Mouse (Mus musculus) forebrain, embryonic 10.5 days (tissue): ENCODE data around the gene Wdr59. TPM values are rescaled to one million over a fixed set of nuclear protein-coding genes. Genes with fewer than 3 reads are reported as not detected.
A peak's percentile ranks its signal among the peaks of the same experiment; 100 is the strongest.

Experiments used
- DNase-seq: peaks from one replicate; pipeline ENCODE4 v3.0.0-alpha.2; 2017; ENCODE audit warnings: low spot score; ENCODE audit errors: extremely low spot score
- H3K27ac ChIP-seq: fragments of 300-500 bp; sonication (generic); 2 replicates; pipeline ENCODE4 v1.5.1; 2016; ENCODE audit warnings: mild to moderate bottlenecking
- H3K27me3 ChIP-seq: fragments of 300-500 bp; sonication (generic); 2 replicates; pipeline ENCODE4 v1.6.1; 2016; ENCODE audit warnings: mild to moderate bottlenecking; ENCODE audit not compliant: poor library complexity, severe bottlenecking
- H3K36me3 ChIP-seq: fragments of 300-500 bp; sonication (generic); replicated peaks from 2 replicates; pipeline ENCODE4 v1.6.1; 2016; ENCODE audit warnings: mild to moderate bottlenecking, moderate library complexity
- H3K4me1 ChIP-seq: fragments of 300-500 bp; sonication (generic); 2 replicates; pipeline ENCODE4 v1.6.1; 2016
- H3K4me3 ChIP-seq: fragments of 300-500 bp; sonication (generic); 2 replicates; pipeline ENCODE4 v1.5.1; 2016; ENCODE audit warnings: mild to moderate bottlenecking, moderate library complexity
- H3K9me3 ChIP-seq: fragments of 300-500 bp; sonication (generic); 2 replicates; pipeline ENCODE4 v1.6.1; 2016; ENCODE audit warnings: mild to moderate bottlenecking, moderate library complexity
- WGBS: fragments of 180-500 bp; shearing (Covaris S2); methylation state at CpG from one replicate; pipeline ENCODE4 v1.1.7; 2016; 5-methylcytosine and 5-hydroxymethylcytosine counted together
- polyA plus RNA-seq: library from polyadenylated mRNA; unstranded; fragments of >200 nt; fragmentation: Nextera tagmentation; extraction: Ambion mirVana; gene quantifications from 2 replicates; pipeline ENCODE4 v1.2.1, GENCODE M21; 2016

Gene Wdr59
- 5.0 and 5.7 TPM in 2 replicates for polyA plus RNA-seq

GRCm38 (mm10) chr8:111521713-111522429 is at the start of gene Wdr59:
Gene Wdr59 (minus strand): TSS chr8:111522092.
- peak; percentile 96 for DNase-seq
- Histone ChIP-seq H3K4me1 (peaks cover 10% of the 10 kb centered on the region), H3K4me3 (peak within 1 kb of the TSS; percentile 84), H3K9me3 (no peaks in the 10 kb centered on the region; the same call in 1 of the 2 replicates), H3K36me3 (peaks cover 4% of the 10 kb centered on the region; the same call in 1 of the 2 replicates), H3K27me3 (no peaks in the 10 kb centered on the region), H3K27ac (peak within 1 kb of the TSS; percentile 88)
- under 1% methylated on average over 34 of the region's 34 CpGs for whole genome bisulfite sequencing

- Histone ChIP-seq H3K4me3 (no peak overlapping the region), H3K9me3 (no peaks in the 10 kb centered on the region), H3K27ac (no peak overlapping the region), H3K27me3 (no peaks in the 10 kb centered on the region), H3K36me3 (peaks cover 32% of the 10 kb centered on the region), H3K4me1 (peaks cover 46% of the 10 kb centered on the region)
- 95% methylated on average over 10 of the region's 10 CpGs for WGBS
- no peak for DNase-seq
Observed at GRCm38 (mm10) chr8:111571661-111572060, 49.8 kb upstream of the Wdr59 start.

GRCm38 (mm10) chr8:111570432-111570831 is 48.5 kb upstream of the Wdr59 start:
- H3K9me3 ChIP-seq, result no peaks in the 10 kb centered on the region
- no peaks in the 10 kb centered on the region for H3K27me3 ChIP-seq
- 80% methylated on average over 2 of the region's 2 CpGs for WGBS
- DNase-seq, result no peak
- no peak overlapping the region for H3K27ac ChIP-seq
- H3K4me1 ChIP-seq, result peaks cover 57% of the 10 kb centered on the region
- peaks cover 23% of the 10 kb centered on the region for H3K36me3 ChIP-seq
- H3K4me3 ChIP-seq, result no peak overlapping the region

DNA sequence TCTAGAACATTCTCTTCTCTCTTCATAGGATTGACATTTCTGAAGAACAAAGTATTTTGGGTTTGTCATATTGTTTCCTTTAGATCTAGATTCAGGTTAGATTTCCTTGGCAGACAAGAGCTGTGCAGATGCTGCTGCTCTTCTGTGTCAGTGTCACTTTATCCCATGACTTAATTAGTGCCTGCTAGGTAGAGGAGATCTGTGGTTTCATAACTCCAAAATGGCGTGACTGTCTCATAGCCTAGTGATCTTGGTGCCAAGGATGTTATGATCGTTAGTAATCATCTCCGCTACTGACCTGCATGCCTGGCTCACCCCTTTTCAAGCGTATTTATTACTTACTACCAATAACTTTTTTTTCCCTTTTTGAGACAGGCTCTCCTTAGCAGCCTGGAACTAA is 48.0 kb upstream of the Wdr59 start:
- Histone ChIP-seq H3K4me1 (peaks cover 60% of the 10 kb centered on the region), H3K27ac (no peak overlapping the region), H3K9me3 (no peaks in the 10 kb centered on the region), H3K4me3 (no peak overlapping the region), H3K36me3 (peaks cover 18% of the 10 kb centered on the region), H3K27me3 (no peaks in the 10 kb centered on the region)
- no peak for DNase-seq
- 91% methylated on average over 4 of the region's 4 CpGs for WGBS

GRCm38 (mm10) chr8:111568029-111568428 is 46.1 kb upstream of the Wdr59 start:
- Histone ChIP-seq H3K27me3 (no peaks in the 10 kb centered on the region), H3K27ac (peak overlapping the region; percentile 17; the same call in 1 of the 2 replicates), H3K36me3 (peaks cover 17% of the 10 kb centered on the region), H3K9me3 (no peaks in the 10 kb centered on the region), H3K4me3 (no peak overlapping the region), H3K4me1 (peaks cover 53% of the 10 kb centered on the region)
- DNase-seq, result no peak
- 79% methylated on average over 3 of the region's 3 CpGs for WGBS

- peaks cover 17% of the 10 kb centered on the region for H3K36me3 ChIP-seq
- H3K27ac ChIP-seq, result 0 out of 2 replicates have a peak overlapping the region, but pooled peaks have one; percentile 17
- H3K4me1 ChIP-seq, result peaks cover 48% of the 10 kb centered on the region
- no peaks in the 10 kb centered on the region for H3K9me3 ChIP-seq
- 84% methylated on average over 3 of the region's 3 CpGs for WGBS
- H3K4me3 ChIP-seq, result no peak overlapping the region
- no peaks in the 10 kb centered on the region for H3K27me3 ChIP-seq
- no peak for DNase-seq
Observed at GRCm38 (mm10) chr8:111567571-111567970, 45.7 kb upstream of the Wdr59 start.

DNA sequence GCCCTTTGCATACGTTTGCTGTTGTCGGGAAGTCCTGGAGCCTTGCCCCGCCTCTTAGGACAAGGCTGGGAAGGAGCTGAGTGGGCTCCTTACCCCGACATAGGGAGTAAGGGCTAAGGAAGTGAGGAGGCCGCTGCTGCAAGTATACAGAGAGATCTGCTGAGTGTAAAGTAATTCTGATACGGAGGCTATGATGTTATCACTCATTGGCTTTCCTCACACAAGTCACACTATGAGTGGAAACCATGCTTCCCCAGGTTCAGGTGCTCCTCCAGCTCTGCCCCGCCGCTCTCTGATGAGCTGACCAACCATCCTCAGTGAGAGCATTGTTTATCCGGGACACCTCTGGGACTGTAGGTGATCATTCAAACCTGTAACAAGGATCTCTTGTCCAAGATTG is 44.4 kb upstream of the Wdr59 start:
- no peaks in the 10 kb centered on the region for H3K27me3 ChIP-seq
- no peak for DNase-seq
- H3K9me3 ChIP-seq, result no peaks in the 10 kb centered on the region
- peaks cover 17% of the 10 kb centered on the region for H3K36me3 ChIP-seq
- H3K4me1 ChIP-seq, result peaks cover 38% of the 10 kb centered on the region
- WGBS, result 64% methylated on average over 9 of the region's 9 CpGs
- no peak overlapping the region for H3K4me3 ChIP-seq
- H3K27ac ChIP-seq, result peak overlapping the region; percentile 20; the same call in 1 of the 2 replicates

GRCm38 (mm10) chr8:111565784-111566191 is 43.9 kb upstream of the Wdr59 start:
- 43% methylated on average over 5 of the region's 5 CpGs for WGBS
- Histone ChIP-seq H3K27me3 (no peaks in the 10 kb centered on the region), H3K4me3 (no peak overlapping the region), H3K9me3 (no peaks in the 10 kb centered on the region), H3K36me3 (peaks cover 20% of the 10 kb centered on the region), H3K4me1 (peaks cover 38% of the 10 kb centered on the region), H3K27ac (peak overlapping the region; percentile 20; the same call in 1 of the 2 replicates)
- DNase-seq, result no peak

GRCm38 (mm10) chr8:111564093-111564492 is 42.2 kb upstream of the Wdr59 start:
- H3K9me3 ChIP-seq, result no peaks in the 10 kb centered on the region
- H3K4me3 ChIP-seq, result no peak overlapping the region
- no peaks in the 10 kb centered on the region for H3K27me3 ChIP-seq
- no peak overlapping the region for H3K27ac ChIP-seq
- DNase-seq, result no peak
- 88% methylated on average over 2 of the region's 2 CpGs for WGBS
- H3K36me3 ChIP-seq, result peaks cover 16% of the 10 kb centered on the region
- H3K4me1 ChIP-seq, result peaks cover 30% of the 10 kb centered on the region

DNA sequence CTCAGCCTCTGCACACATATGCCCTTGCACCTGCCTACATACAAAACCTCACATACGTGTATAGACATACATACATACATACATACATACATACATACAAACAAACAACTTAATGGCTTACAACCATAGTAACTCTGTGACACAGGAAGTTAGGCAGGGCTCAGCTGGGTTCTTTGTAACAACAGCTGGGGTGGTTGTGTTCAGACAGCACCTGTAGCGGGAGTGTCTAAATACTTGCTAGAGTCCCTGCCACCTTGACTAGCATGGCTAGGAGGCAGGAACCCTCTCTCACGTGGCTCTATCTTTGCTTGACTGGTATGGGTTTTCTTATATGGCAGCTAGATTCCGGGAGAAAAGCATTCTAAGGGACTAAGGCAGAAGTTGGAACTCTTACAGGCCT is 41.8 kb upstream of the Wdr59 start:
- H3K4me1 ChIP-seq, result peaks cover 31% of the 10 kb centered on the region
- no peaks in the 10 kb centered on the region for H3K9me3 ChIP-seq
- no peak for DNase-seq
- H3K36me3 ChIP-seq, result peaks cover 16% of the 10 kb centered on the region
- no peaks in the 10 kb centered on the region for H3K27me3 ChIP-seq
- 94% methylated on average over 4 of the region's 4 CpGs for WGBS
- H3K27ac ChIP-seq, result no peak overlapping the region
- H3K4me3 ChIP-seq, result no peak overlapping the region

DNA sequence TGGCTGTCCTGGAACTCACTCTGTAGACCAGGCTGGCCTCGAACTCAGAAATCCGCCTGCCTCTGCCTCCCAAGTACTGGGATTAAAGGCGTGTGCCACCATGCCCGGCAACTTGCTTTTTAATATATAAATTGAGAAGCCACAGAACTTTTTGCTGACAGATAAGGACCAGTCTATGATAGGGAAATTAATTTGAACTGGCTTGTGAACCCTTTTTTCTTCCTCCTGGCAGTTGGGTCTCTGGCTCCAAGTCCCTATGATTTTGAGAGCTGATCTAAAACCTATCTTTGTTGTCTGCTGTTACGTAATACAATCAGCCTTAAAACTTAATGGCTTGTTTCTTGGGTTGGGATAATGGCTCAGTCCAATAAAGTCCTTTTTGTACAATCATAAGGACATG is 41.2 kb upstream of the Wdr59 start:
- no peak for DNase-seq
- Histone ChIP-seq H3K27ac (no peak overlapping the region), H3K4me1 (peaks cover 30% of the 10 kb centered on the region), H3K4me3 (no peak overlapping the region), H3K36me3 (peaks cover 16% of the 10 kb centered on the region), H3K27me3 (no peaks in the 10 kb centered on the region), H3K9me3 (no peaks in the 10 kb centered on the region)
- 95% methylated on average over 5 of the region's 5 CpGs for WGBS

DNA sequence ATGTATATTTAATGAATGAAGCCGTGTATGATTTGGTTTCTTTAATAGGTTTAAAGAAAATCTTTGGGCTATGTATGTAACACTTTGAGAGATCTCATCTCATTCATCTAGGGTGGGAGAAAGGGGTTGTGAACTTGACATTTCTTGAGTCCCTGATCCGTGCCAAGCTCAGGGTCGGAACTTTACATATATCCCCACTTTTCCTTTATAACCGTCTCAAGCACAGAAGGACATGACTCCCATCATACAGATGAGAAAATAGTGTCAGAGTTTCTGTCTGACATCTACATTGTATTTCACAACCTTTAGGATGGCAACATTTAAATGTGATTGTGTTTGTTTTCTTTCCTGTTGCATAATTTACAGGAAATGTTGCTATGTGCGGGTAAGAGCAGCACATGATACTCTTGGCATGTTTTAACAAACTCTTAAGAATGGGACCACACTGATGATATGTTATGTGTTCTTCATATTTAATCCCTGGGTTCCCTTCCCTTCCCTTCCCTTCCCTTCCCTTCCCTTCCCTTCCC is 40.4 kb upstream of the Wdr59 start:
- no peak for DNase-seq
- 96% methylated on average over 5 of the region's 5 CpGs for WGBS

DNA sequence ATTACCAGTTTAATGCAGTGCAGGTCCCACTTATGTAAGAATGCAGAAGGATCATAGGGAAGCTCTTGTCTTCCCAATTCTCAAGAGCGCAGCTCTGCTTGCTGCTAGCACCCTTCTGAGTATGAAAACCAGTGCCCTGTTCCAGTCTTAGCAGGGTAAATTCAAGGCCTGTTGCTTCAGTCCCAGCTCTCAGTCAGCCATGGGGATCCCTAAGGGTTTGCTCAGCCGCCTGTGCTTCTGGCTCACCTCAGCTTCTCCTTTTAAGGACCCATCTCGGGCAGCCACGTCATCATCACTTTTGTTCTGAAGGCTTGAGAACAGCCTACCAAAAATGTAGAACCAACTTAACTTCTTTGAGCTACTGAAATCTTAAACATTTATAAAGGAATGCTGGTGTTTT is 39.9 kb upstream of the Wdr59 start:
- 93% methylated on average over 4 of the region's 4 CpGs for WGBS
- no peak for DNase-seq
- Histone ChIP-seq H3K9me3 (no peaks in the 10 kb centered on the region), H3K4me3 (no peak overlapping the region), H3K4me1 (peaks cover 23% of the 10 kb centered on the region), H3K27ac (no peak overlapping the region), H3K36me3 (peaks cover 16% of the 10 kb centered on the region), H3K27me3 (no peaks in the 10 kb centered on the region)

More for the DNA sequence above, 40.4 kb upstream of the Wdr59 start:
- H3K9me3 ChIP-seq, result no peaks in the 10 kb centered on the region
- H3K4me3 ChIP-seq, result no peak overlapping the region
- H3K4me1 ChIP-seq, result peaks cover 23% of the 10 kb centered on the region
- H3K27ac ChIP-seq, result no peak overlapping the region
- H3K27me3 ChIP-seq, result no peaks in the 10 kb centered on the region
- peaks cover 16% of the 10 kb centered on the region for H3K36me3 ChIP-seq
